Mouse (Mus musculus) liver, embryonic 12.5 days (tissue): Measurements from ENCODE around the gene Arfgef3. TPM values are rescaled to one million over a fixed set of nuclear protein-coding genes. Genes with fewer than 3 reads are reported as not detected.
"Not testable (repeated sequence)": the region's sequence is repeated elsewhere in the genome, so short reads cannot be mapped to it uniquely, and the experiment has no call there.

Experiments used
- ATAC-seq: fragments of 200-750 bp; cut with Nextera tagmentation; 2 replicates; pipeline ENCODE4 v1.8.0; 2017; ENCODE audit warnings: moderate number of reproducible peaks, mild to moderate bottlenecking, moderate library complexity
- H3K27ac ChIP-seq: fragments of 300-500 bp; sonication (generic); 2 replicates; pipeline ENCODE4 v1.5.1; 2016; ENCODE audit warnings: mild to moderate bottlenecking
- H3K27me3 ChIP-seq: fragments of 300-500 bp; sonication (generic); replicated peaks from 2 replicates; pipeline ENCODE4 v1.6.1; 2016; ENCODE audit warnings: mild to moderate bottlenecking, moderate library complexity
- H3K36me3 ChIP-seq: fragments of 300-500 bp; sonication (generic); 2 replicates; pipeline ENCODE4 v1.6.1; 2016; ENCODE audit warnings: mild to moderate bottlenecking, moderate library complexity
- H3K4me1 ChIP-seq: fragments of 300-500 bp; sonication (generic); 2 replicates; pipeline ENCODE4 v1.6.1; 2016
- H3K4me2 ChIP-seq: fragments of 300-500 bp; sonication (generic); 2 replicates; pipeline ENCODE4 v1.6.1; 2016; ENCODE audit warnings: mild to moderate bottlenecking, moderate library complexity
- H3K4me3 ChIP-seq: fragments of 300-500 bp; sonication (generic); 2 replicates; pipeline ENCODE4 v1.5.1; 2016; ENCODE audit warnings: mild to moderate bottlenecking, moderate library complexity
- H3K9ac ChIP-seq: fragments of 300-500 bp; sonication (generic); 2 replicates; pipeline ENCODE4 v1.6.1; 2016; ENCODE audit warnings: mild to moderate bottlenecking, moderate library complexity
- H3K9me3 ChIP-seq: fragments of 300-500 bp; sonication (generic); replicated peaks from 2 replicates; pipeline ENCODE4 v1.6.1; 2016; ENCODE audit warnings: mild to moderate bottlenecking, moderate library complexity
- WGBS: fragments of 180-500 bp; shearing (Covaris S2); methylation state at CpG from one replicate; pipeline ENCODE4 v1.1.7; 2016; ENCODE audit not compliant: insufficient replicate concordance; 5-methylcytosine and 5-hydroxymethylcytosine counted together
- polyA plus RNA-seq: library from polyadenylated mRNA; unstranded; fragments of >200 nt; fragmentation: Nextera tagmentation; extraction: Ambion mirVana; gene quantifications from 2 replicates; pipeline ENCODE4 v1.2.1, GENCODE M21; 2016

Arfgef3 gene
- polyA plus RNA-seq, 1 experiment from 2014 or later: 0.04 TPM

- no peaks in the 10 kb centered on the region for H3K9me3 ChIP-seq
- H3K4me2 ChIP-seq: no peak overlapping the region
- no peak overlapping the region for H3K27ac ChIP-seq
- 61% methylated on average over 7 of the region's 7 CpGs for WGBS
- no peak overlapping the region for H3K4me3 ChIP-seq
- no peaks in the 10 kb centered on the region for H3K27me3 ChIP-seq
- H3K36me3 ChIP-seq: no peaks in the 10 kb centered on the region
- H3K4me1 ChIP-seq: no peaks in the 10 kb centered on the region
- no peak for ATAC-seq
- H3K9ac ChIP-seq: no peak overlapping the region
Observed at GRCm38 (mm10) chr10:18634405-18634985, 109.3 kb downstream of the Arfgef3 start.

DNA sequence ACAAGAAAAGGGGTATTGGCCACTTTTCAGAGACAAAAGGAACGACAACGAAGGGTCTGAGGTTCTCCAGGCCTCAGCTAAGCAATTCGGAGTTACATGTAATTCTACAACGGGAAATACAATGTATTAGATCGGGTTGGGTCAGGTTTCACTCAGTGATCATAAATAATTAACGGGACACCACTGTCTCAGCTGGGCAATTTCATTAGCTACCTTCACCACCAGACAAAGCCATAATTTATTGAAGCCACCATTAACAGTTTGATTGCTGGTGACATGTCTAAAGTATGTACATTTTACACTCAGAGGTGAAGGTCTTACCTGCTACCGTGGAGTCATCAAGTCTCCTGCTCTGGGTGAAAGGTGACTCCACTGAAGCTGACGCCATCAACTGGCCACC is 113.3 kb downstream of the Arfgef3 start:
- no peak overlapping the region for H3K4me2 ChIP-seq
- H3K9me3 ChIP-seq: no peaks in the 10 kb centered on the region
- no peak overlapping the region for H3K4me3 ChIP-seq
- ATAC-seq: no peak
- no peak overlapping the region for H3K9ac ChIP-seq
- 75% methylated on average over 8 of the region's 8 CpGs for WGBS
- no peaks in the 10 kb centered on the region for H3K4me1 ChIP-seq
- no peak overlapping the region for H3K27ac ChIP-seq
- no peaks in the 10 kb centered on the region for H3K27me3 ChIP-seq
- H3K36me3 ChIP-seq: no peaks in the 10 kb centered on the region

DNA sequence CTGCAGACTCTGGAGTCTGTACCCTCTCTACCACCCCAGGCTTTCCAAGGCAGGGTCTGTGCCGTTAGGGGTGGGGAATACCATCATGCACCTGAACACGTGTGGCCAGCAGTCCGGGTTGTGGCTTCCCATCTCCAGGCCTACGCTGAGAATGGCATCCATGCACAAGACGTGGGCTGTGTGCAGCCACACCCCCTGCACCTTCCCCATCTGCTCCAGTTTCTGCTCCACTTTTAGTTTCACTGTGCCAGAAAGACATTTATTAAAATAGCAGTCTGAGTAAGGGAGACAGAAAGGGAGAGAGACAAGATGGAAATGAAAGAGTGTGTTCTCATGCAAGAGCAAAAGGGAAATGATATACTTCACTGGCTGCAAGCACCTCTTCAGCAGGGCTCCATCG is 116.2 kb downstream of the Arfgef3 start:
- no peak overlapping the region for H3K9ac ChIP-seq
- no peak for ATAC-seq
- H3K36me3 ChIP-seq: no peaks in the 10 kb centered on the region
- no peaks in the 10 kb centered on the region for H3K4me1 ChIP-seq
- H3K4me2 ChIP-seq: no peak overlapping the region
- no peaks in the 10 kb centered on the region for H3K9me3 ChIP-seq
- no peak overlapping the region for H3K27ac ChIP-seq
- WGBS: 71% methylated on average over 6 of the region's 6 CpGs
- no peaks in the 10 kb centered on the region for H3K27me3 ChIP-seq
- H3K4me3 ChIP-seq: no peak overlapping the region

GRCm38 (mm10) chr10:18612796-18613195 is 131.0 kb downstream of the Arfgef3 start:
- no peak overlapping the region for H3K9ac ChIP-seq
- no peaks in the 10 kb centered on the region for H3K9me3 ChIP-seq
- no peak for ATAC-seq
- H3K4me3 ChIP-seq: no peak overlapping the region
- 70% methylated on average over 2 of the region's 2 CpGs for WGBS
- H3K4me1 ChIP-seq: no peaks in the 10 kb centered on the region
- no peaks in the 10 kb centered on the region for H3K27me3 ChIP-seq
- no peak overlapping the region for H3K4me2 ChIP-seq
- no peaks in the 10 kb centered on the region for H3K36me3 ChIP-seq
- H3K27ac ChIP-seq: no peak overlapping the region

GRCm38 (mm10) chr10:18604827-18605535 is 138.8 kb downstream of the Arfgef3 start:
- not testable (repeated sequence) for H3K4me2 ChIP-seq, H3K27me3 ChIP-seq, H3K36me3 ChIP-seq, H3K9ac ChIP-seq, H3K9me3 ChIP-seq, ATAC-seq, H3K4me1 ChIP-seq, H3K27ac ChIP-seq, H3K4me3 ChIP-seq
- WGBS: 39% methylated on average over 5 of the region's 5 CpGs

DNA sequence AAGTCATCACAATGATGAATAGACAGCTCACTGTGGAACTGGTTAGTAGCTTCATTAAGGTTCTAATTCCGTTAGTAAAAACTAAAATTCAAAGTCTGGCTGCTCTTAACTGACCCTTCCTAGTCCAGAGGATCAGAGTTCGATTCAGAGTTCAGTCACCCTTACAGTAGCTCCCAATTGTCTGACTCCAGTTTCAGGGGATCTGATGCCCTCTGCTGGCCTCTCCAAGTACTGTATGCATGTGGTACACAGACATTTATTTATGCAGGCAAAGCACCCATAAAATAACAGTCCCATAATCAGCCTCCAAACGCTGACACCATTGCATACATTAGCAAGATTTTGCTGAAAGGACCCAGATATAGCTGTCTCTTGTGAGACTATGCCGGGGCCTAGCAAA is 141.7 kb downstream of the Arfgef3 start:
- Histone ChIP-seq H3K4me2 (no peak overlapping the region), H3K9ac (no peak overlapping the region), H3K27me3 (no peaks in the 10 kb centered on the region), H3K4me3 (no peak overlapping the region), H3K9me3 (no peaks in the 10 kb centered on the region), H3K27ac (no peak overlapping the region), H3K4me1 (no peaks in the 10 kb centered on the region), H3K36me3 (no peaks in the 10 kb centered on the region)
- 15% methylated on average over 4 of the region's 4 CpGs for WGBS
- no peak for ATAC-seq

- 69% methylated on average over 6 of the region's 6 CpGs for WGBS
- Histone ChIP-seq H3K4me1 (no peaks in the 10 kb centered on the region), H3K9me3 (no peaks in the 10 kb centered on the region), H3K27ac (no peak overlapping the region), H3K4me3 (no peak overlapping the region), H3K9ac (no peak overlapping the region), H3K36me3 (no peaks in the 10 kb centered on the region), H3K27me3 (no peaks in the 10 kb centered on the region), H3K4me2 (no peak overlapping the region)
- ATAC-seq: no peak
Observed at GRCm38 (mm10) chr10:18597601-18598000, 146.1 kb downstream of the Arfgef3 start.

DNA sequence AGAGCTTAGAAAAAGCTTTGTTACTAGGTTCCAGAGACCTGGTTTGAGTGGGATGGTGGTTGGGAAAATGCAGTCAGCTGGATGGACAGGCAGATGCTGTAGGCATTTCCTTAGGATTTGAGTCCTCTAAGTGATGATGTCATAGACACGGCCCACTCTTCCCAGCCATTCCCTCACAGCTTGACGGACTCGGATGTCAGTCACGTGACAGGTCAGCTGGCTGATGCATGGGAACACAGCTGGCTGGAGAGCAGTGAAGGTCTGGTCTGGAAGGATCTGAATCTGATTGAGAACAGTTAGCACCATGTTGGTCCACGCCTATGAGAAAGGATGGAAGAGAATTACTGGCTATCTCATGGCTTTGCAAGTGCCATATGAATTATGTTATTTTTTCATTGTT is 154.3 kb downstream of the Arfgef3 start:
- Histone ChIP-seq H3K9me3 (no peaks in the 10 kb centered on the region), H3K27me3 (peaks cover 11% of the 10 kb centered on the region), H3K4me2 (no peak overlapping the region), H3K4me3 (no peak overlapping the region), H3K4me1 (no peaks in the 10 kb centered on the region), H3K27ac (no peak overlapping the region), H3K9ac (no peak overlapping the region), H3K36me3 (no peaks in the 10 kb centered on the region)
- WGBS: 73% methylated on average over 5 of the region's 5 CpGs
- ATAC-seq: no peak

GRCm38 (mm10) chr10:18584188-18584587 is 159.6 kb downstream of the Arfgef3 start:
- Histone ChIP-seq H3K4me1 (no peaks in the 10 kb centered on the region), H3K4me2 (no peak overlapping the region), H3K27me3 (no peaks in the 10 kb centered on the region), H3K4me3 (no peak overlapping the region), H3K27ac (no peak overlapping the region), H3K36me3 (no peaks in the 10 kb centered on the region), H3K9me3 (no peaks in the 10 kb centered on the region), H3K9ac (no peak overlapping the region)
- WGBS: 40% methylated on average over 7 of the region's 7 CpGs
- no peak for ATAC-seq

- H3K9me3 ChIP-seq: no peaks in the 10 kb centered on the region
- WGBS: 49% methylated on average over 2 of the region's 2 CpGs
- no peak overlapping the region for H3K27ac ChIP-seq
- ATAC-seq: no peak
- no peak overlapping the region for H3K4me3 ChIP-seq
- no peaks in the 10 kb centered on the region for H3K36me3 ChIP-seq
- no peaks in the 10 kb centered on the region for H3K4me1 ChIP-seq
- no peak overlapping the region for H3K9ac ChIP-seq
- H3K27me3 ChIP-seq: no peaks in the 10 kb centered on the region
- no peak overlapping the region for H3K4me2 ChIP-seq
Observed at GRCm38 (mm10) chr10:18572581-18572980, 171.2 kb downstream of the Arfgef3 start.

DNA sequence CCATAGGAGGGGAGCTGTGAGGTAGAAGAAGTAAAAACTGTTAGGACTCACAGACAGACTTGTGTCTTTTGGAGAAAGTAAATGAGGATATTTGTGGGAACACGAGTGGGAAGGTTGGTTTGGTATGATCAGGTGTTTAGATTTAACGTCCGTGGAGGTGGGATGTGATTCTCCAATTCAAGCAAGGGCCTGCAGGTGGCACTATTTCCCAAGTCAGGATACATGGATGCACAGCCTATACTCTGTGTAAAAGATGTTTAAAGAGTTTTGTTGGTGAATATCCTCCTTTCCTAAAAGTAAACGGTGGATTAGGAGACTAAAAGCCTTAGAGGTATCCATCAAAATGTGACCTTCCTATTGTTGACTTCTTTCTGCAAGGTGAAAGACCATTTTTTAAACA is 180.8 kb downstream of the Arfgef3 start:
- WGBS: 6% methylated on average over 4 of the region's 4 CpGs
- no peak overlapping the region for H3K9ac ChIP-seq
- no peaks in the 10 kb centered on the region for H3K4me1 ChIP-seq
- no peaks in the 10 kb centered on the region for H3K36me3 ChIP-seq
- H3K27ac ChIP-seq: no peak overlapping the region
- no peak overlapping the region for H3K4me3 ChIP-seq
- ATAC-seq: no peak
- H3K27me3 ChIP-seq: no peaks in the 10 kb centered on the region
- H3K4me2 ChIP-seq: no peak overlapping the region
- H3K9me3 ChIP-seq: no peaks in the 10 kb centered on the region

- no peak for ATAC-seq
- no peaks in the 10 kb centered on the region for H3K36me3 ChIP-seq
- H3K4me2 ChIP-seq: no peak overlapping the region
- 37% methylated on average over 5 of the region's 5 CpGs for WGBS
- H3K9me3 ChIP-seq: no peaks in the 10 kb centered on the region
- no peaks in the 10 kb centered on the region for H3K4me1 ChIP-seq
- H3K27ac ChIP-seq: no peak overlapping the region
- no peak overlapping the region for H3K4me3 ChIP-seq
- no peaks in the 10 kb centered on the region for H3K27me3 ChIP-seq
- no peak overlapping the region for H3K9ac ChIP-seq
Observed at GRCm38 (mm10) chr10:18561445-18561844, 182.3 kb downstream of the Arfgef3 start.

- H3K4me2 ChIP-seq, H3K4me3 ChIP-seq, H3K36me3 ChIP-seq, ATAC-seq, H3K27ac ChIP-seq, H3K9me3 ChIP-seq, H3K27me3 ChIP-seq, H3K9ac ChIP-seq, H3K4me1 ChIP-seq: not testable (repeated sequence)
- 69% methylated on average over 9 of the region's 9 CpGs for WGBS
Observed at GRCm38 (mm10) chr10:18559076-18559475, 184.7 kb downstream of the Arfgef3 start.
